Mouse (Mus musculus) forebrain, embryonic 10.5 days (tissue): ENCODE results near the gene Coro2b. TPM values are rescaled to one million over a fixed set of nuclear protein-coding genes. Genes with fewer than 3 reads are reported as not detected.
"Not testable (repeated sequence)": the region's sequence is repeated elsewhere in the genome, so short reads cannot be mapped to it uniquely, and the experiment has no call there.

Source experiments
- DNase-seq: peaks from one replicate; pipeline ENCODE4 v3.0.0-alpha.2; 2017; ENCODE audit warnings: low spot score; ENCODE audit errors: extremely low spot score
- H3K27ac ChIP-seq: fragments of 300-500 bp; sonication (generic); 2 replicates; pipeline ENCODE4 v1.5.1; 2016; ENCODE audit warnings: mild to moderate bottlenecking
- H3K27me3 ChIP-seq: fragments of 300-500 bp; sonication (generic); 2 replicates; pipeline ENCODE4 v1.6.1; 2016; ENCODE audit warnings: mild to moderate bottlenecking; ENCODE audit not compliant: poor library complexity, severe bottlenecking
- H3K36me3 ChIP-seq: fragments of 300-500 bp; sonication (generic); replicated peaks from 2 replicates; pipeline ENCODE4 v1.6.1; 2016; ENCODE audit warnings: mild to moderate bottlenecking, moderate library complexity
- H3K4me1 ChIP-seq: fragments of 300-500 bp; sonication (generic); 2 replicates; pipeline ENCODE4 v1.6.1; 2016
- H3K4me3 ChIP-seq: fragments of 300-500 bp; sonication (generic); 2 replicates; pipeline ENCODE4 v1.5.1; 2016; ENCODE audit warnings: mild to moderate bottlenecking, moderate library complexity
- H3K9me3 ChIP-seq: fragments of 300-500 bp; sonication (generic); 2 replicates; pipeline ENCODE4 v1.6.1; 2016; ENCODE audit warnings: mild to moderate bottlenecking, moderate library complexity
- WGBS: fragments of 180-500 bp; shearing (Covaris S2); methylation state at CpG from one replicate; pipeline ENCODE4 v1.1.7; 2016; 5-methylcytosine and 5-hydroxymethylcytosine counted together
- polyA plus RNA-seq: library from polyadenylated mRNA; unstranded; fragments of >200 nt; fragmentation: Nextera tagmentation; extraction: Ambion mirVana; gene quantifications from 2 replicates; pipeline ENCODE4 v1.2.1, GENCODE M21; 2016

Coro2b gene
- polyA plus RNA-seq, 1 experiment from 2014 or later = 9.7 TPM

DNA sequence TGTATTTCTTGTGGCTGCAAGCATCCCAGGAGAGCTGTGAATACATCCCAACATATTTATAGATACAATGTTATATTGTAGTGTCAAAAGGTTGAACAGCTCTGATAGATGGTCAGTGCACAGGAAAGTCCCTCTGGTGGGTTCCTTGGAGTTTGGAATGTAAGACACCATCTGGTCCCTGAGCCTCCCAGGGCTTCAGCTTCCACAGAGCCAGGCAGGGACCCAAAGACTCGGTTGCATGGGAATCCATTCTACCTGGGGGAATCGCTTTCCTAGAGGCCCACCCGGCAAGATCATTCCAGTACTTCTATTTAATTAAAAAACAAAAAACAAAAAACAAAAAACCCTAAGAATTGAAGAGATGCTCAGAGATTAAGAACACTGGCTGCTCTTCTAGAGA lies 78.4 kb downstream of the Coro2b start:
- Histone ChIP-seq H3K9me3 (no peaks in the 10 kb centered on the region), H3K27ac (no peak overlapping the region), H3K4me3 (no peak overlapping the region), H3K4me1 (peaks cover 13% of the 10 kb centered on the region), H3K27me3 (no peaks in the 10 kb centered on the region), H3K36me3 (no peaks in the 10 kb centered on the region)
- DNase-seq = no peak
- 88% methylated on average over 3 of the region's 3 CpGs for WGBS

DNA sequence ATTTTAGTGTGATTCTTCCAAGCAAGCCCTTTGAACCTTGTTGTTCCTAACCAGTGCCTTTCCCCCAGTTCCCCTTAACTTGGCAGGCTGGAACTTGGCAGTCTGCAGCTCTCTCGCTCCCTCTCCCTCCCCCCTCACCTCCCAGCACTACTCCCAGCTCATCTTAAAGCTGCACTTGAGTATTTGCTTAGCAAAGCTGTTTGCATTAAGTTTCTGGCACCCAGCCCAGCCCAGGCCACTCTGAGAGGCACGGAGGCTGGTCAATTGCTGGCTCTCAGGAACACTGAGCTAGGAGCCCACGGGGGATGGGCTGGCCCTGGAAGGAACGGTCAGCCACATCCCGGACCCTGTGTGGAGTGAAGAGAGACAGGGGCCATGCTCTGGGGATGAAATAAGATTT lies 80.8 kb downstream of the Coro2b start:
- Histone ChIP-seq H3K4me1 (peaks cover 21% of the 10 kb centered on the region), H3K27ac (peak overlapping the region; percentile 51; the same call in 1 of the 2 replicates), H3K9me3 (no peaks in the 10 kb centered on the region), H3K4me3 (no peak overlapping the region), H3K36me3 (peaks cover 9% of the 10 kb centered on the region), H3K27me3 (no peaks in the 10 kb centered on the region)
- no peak for DNase-seq
- WGBS = 72% methylated on average over 5 of the region's 5 CpGs

DNA sequence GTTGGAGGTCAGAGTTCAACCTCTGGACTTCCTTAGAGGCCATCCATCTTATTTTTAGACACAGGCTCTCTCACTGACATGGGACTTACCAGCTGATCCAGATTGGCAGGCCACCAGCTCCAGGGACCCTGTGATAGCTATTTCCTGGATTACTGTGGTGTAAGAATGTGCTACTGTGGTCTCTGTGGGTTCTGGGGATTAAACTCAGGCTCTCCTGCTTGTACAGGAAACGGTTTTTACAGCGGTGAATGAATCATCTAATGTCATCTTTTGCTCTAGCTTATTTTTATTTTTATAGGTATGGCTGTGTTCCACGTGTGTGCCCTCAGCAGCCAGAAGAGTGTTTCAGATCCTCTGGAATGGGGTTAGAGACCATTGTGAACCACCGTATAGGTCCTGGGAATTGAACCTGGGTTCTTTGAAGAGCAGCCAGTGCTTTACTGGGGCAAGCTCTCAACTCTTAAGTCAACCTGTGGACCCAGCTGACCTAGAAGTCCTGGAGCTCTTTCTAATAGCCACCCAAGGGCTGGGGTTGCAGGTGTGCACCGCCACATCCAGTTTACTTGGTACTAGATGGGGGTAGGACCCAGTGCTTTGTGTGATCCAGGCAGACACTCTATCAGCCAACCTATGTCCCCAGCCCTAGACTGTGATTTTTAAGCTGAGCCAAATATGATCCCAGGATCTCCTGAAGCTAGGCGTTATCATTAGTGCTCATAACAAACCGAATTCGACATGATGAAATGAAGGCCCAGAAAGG lies 81.5 kb downstream of the Coro2b start:
- WGBS = 88% methylated on average over 8 of the region's 8 CpGs

DNA sequence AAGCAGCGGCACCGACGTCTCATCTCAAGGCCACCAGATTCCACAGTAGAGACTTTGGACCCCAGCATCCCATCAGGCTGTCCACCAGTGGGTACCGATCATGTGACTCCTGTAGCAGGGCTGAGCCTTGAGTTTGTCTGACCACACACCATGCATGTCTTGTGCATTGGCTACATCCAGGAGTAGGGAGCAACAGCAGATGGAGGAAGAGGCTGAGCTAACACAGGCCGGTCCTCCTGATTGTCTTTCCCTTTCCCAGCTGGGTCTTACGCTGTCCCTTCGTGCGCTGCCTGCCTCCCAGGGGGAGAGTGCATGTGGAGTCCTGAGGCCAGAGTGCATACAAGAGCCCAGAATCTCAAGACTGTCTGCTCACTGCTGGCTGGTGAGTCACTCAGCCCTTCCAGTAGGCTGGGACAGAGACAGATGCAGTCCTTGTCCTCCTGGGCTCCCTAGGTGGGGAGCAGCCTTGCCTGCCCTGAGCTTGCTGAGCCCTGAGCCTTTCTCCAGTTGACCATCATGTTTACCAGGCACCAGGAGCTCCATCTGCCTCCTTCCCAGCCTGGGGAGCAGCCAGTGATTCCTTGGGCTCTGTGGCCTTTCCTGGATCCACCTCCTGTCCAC lies 84.4 kb downstream of the Coro2b start:
- 90% methylated on average over 8 of the region's 8 CpGs for WGBS
- no peak for DNase-seq
- H3K27ac ChIP-seq = peak overlapping the region; percentile 25; the same call in 1 of the 2 replicates

More for the DNA sequence above, 81.5 kb downstream of the Coro2b start:
- Histone ChIP-seq H3K27ac (0 out of 2 replicates have a peak overlapping the region, but pooled peaks have one; percentile 44), H3K9me3 (no peaks in the 10 kb centered on the region), H3K36me3 (peaks cover 9% of the 10 kb centered on the region), H3K4me3 (no peak overlapping the region), H3K4me1 (peaks cover 21% of the 10 kb centered on the region), H3K27me3 (no peaks in the 10 kb centered on the region)
- DNase-seq = no peak

DNA sequence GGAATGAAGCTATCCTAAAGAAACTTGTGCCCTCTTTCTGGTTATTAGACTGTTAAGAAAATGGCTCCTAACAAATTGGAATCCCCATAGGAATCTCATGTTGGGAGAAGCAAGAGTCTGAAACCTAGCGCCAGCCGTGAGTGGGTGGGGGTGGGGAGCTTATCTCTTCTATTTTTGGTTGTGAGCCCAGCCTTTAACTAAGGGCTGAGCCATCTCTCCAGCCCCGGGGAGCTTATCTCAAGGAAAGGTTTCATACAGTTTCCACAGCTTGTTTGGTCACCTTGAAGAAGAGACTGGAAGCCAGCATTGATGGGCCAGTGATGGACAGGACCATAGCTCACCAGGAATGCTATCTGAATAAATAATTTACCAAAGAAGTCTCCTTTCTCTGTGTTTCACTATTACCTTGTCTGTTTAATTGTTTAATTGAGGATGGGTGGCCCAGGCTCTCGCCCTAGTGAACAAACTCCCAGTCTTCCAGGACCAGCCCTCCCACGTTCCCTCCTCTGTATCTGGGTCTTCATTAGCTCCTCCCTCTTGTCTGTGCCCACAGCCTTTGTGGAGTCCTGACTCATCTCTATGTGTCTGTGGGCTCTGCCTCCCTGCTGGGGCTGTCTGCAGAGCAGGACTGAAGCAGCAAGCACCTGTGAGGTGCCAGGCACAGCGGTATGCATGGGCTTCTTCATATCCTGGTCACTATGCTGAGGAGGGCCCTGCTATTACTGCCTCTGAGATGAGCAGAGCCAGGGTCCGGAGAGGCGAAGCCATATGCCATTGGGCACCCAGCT lies 85.1 kb downstream of the Coro2b start:
- peaks cover 16% of the 10 kb centered on the region for H3K4me1 ChIP-seq
- H3K27me3 ChIP-seq = no peaks in the 10 kb centered on the region
- no peak overlapping the region for H3K4me3 ChIP-seq
- no peak overlapping the region for H3K27ac ChIP-seq
- no peak for DNase-seq
- WGBS = 79% methylated on average over 8 of the region's 8 CpGs
- H3K9me3 ChIP-seq = no peaks in the 10 kb centered on the region
- peaks cover 11% of the 10 kb centered on the region for H3K36me3 ChIP-seq

More for the DNA sequence above, 84.4 kb downstream of the Coro2b start:
- no peaks in the 10 kb centered on the region for H3K9me3 ChIP-seq
- H3K27me3 ChIP-seq = no peaks in the 10 kb centered on the region
- H3K4me1 ChIP-seq = peaks cover 16% of the 10 kb centered on the region
- H3K4me3 ChIP-seq = no peak overlapping the region
- peaks cover 11% of the 10 kb centered on the region for H3K36me3 ChIP-seq

DNA sequence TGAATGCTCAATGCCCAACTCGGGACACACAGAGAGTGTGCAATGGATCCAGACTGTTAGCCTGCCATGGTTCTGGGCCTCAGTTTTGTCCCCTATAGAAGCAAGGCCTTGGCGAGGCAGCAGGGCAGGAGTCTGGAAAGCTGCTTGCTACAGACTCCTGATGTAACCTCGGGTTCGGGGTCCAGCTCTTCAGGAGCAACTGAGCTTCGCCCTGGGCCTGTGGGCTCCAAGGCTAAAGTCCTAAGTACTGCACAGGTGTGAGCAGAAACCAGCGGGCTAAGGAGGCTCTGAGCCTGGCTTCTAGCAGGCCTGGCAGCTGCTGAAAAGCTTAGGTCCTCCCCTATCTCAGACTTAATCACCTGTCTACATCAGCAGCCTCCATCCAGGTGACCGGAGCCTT lies 86.0 kb downstream of the Coro2b start:
- 81% methylated on average over 7 of the region's 7 CpGs for WGBS
- no peak overlapping the region for H3K4me3 ChIP-seq
- H3K27me3 ChIP-seq = no peaks in the 10 kb centered on the region
- H3K9me3 ChIP-seq = no peaks in the 10 kb centered on the region
- peaks cover 11% of the 10 kb centered on the region for H3K36me3 ChIP-seq
- no peak for DNase-seq
- peaks cover 13% of the 10 kb centered on the region for H3K4me1 ChIP-seq
- no peak overlapping the region for H3K27ac ChIP-seq

DNA sequence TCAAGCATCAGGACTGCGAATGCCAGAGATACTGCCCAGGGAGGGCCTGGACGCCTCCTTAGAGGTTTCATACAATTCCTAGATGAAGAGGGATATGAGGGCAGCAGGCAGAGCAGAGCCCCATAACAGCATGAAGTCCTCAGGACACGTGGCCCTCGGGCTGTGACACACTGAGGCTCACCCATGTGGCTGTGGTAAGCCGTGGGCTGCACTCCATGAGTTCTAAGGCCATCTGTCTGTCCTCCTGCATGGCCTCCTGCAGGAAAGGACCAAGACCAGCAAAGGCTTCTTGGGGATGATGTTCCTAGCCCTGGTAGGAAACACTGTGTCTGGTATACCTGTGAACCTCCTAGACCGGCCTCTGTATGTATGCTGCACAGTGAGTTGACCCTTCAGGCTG lies 86.5 kb downstream of the Coro2b start:
- H3K27me3 ChIP-seq = no peaks in the 10 kb centered on the region
- H3K27ac ChIP-seq = no peak overlapping the region
- peaks cover 9% of the 10 kb centered on the region for H3K4me1 ChIP-seq
- H3K9me3 ChIP-seq = no peaks in the 10 kb centered on the region
- DNase-seq = no peak
- 87% methylated on average over 6 of the region's 6 CpGs for WGBS
- peaks cover 11% of the 10 kb centered on the region for H3K36me3 ChIP-seq
- no peak overlapping the region for H3K4me3 ChIP-seq

DNA sequence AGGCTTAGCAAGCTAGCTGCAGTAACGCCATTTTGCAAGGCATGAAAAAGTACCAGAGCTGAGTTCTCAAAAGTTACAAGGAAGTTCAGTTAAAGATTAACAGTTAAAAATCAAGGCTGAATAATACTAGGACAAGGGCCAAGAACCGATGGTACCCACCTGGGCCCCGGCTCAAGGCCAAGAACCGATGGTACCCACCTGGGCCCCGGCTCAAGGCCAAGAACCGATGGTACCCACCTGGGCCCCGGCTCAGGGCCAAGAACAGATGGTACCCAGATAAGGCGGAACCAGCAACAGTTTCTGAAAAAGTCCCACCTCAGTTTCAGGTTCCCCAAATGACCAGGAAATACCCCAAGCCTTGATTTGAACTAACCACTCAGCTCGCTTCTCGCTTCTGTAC lies 89.5 kb downstream of the Coro2b start:
- WGBS = over 99% methylated on average over 7 of the region's 10 CpGs

DNA sequence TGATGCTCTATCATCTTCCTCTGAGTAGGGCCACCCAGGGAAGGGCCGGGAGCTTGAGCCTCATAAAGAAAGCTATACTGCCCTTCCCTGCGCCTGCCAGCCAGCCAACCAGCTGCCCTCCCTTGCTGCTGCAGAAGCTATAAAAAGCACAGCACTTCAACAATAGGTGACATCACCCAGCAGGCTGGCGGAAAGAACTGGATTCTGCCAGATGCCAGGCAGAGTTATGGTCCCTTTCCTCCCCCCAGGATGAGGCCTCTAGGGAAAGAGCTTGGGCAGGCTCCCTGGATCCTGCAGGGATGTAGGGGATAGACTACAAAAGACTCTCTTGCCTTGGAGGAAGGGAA lies 98.1 kb downstream of the Coro2b start:
- H3K27ac ChIP-seq = peak overlapping the region; percentile 67

More for the DNA sequence above, 89.5 kb downstream of the Coro2b start:
- H3K27ac ChIP-seq, H3K9me3 ChIP-seq, H3K4me1 ChIP-seq, H3K4me3 ChIP-seq, H3K27me3 ChIP-seq, DNase-seq, H3K36me3 ChIP-seq: not testable (repeated sequence)

DNA sequence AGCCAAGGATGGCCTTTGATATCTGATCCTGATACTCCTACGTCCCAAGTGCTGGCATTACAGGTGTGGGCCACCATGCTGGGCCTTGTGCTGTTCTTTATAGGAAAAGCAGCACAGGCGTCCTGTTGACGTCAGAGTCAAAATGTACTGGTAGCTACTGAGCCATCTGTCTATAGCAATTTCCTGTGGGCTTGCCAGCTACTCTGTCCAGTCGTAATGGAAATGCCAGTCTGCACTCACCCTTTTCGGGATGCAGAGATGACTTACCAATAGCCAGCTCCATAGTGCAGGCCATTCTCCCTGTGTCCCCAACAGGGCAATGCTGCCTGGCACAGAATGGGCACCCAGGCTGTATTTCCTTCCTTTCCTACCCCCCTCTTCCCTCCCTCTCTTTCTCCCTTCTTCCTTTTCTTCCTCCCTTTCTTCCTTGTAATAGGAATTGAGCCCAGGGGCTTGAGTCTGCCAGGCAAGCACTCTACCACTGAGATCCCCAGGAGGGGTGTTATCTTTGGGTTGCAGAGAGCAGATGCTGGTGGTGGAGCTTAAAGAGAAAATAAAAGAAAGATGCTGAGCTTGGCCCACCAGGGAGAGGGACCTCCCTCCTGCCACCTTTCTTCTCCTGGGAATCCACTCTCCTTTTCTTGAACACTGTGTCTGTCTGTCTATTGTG lies 98.6 kb downstream of the Coro2b start:
- Histone ChIP-seq H3K4me1 (peaks cover 26% of the 10 kb centered on the region), H3K27ac (peak overlapping the region; percentile 67), H3K4me3 (no peak overlapping the region), H3K36me3 (no peaks in the 10 kb centered on the region), H3K27me3 (no peaks in the 10 kb centered on the region), H3K9me3 (no peaks in the 10 kb centered on the region)
- no peak for DNase-seq
- 83% methylated on average over 5 of the region's 5 CpGs for WGBS

More for the DNA sequence above, 98.1 kb downstream of the Coro2b start:
- Histone ChIP-seq H3K4me1 (peaks cover 26% of the 10 kb centered on the region), H3K9me3 (no peaks in the 10 kb centered on the region), H3K36me3 (no peaks in the 10 kb centered on the region), H3K4me3 (no peak overlapping the region), H3K27me3 (no peaks in the 10 kb centered on the region)
- WGBS = 59% methylated on average over 3 of the region's 3 CpGs
- DNase-seq = no peak

DNA sequence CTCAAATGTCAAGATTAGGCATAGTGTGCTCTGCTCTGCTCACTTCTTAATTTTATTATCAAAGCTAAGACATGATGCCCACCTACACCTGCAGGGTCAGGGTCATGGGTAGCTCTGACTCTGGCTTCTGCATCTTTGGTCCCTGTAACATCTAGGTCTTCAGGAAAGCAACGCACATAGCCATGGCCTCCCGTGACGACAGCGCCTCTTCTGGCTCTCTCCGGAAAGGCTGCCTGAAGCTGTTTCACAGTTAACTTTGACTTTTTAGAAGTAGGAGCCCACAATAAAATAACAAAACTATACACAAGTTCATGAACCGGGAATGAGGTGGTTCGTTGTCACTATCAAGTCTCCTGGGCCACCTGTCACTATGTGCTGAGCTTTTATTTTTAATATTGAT lies 99.4 kb downstream of the Coro2b start:
- DNase-seq = no peak
- H3K27ac ChIP-seq = no peak overlapping the region
- H3K9me3 ChIP-seq = no peaks in the 10 kb centered on the region
- no peak overlapping the region for H3K4me3 ChIP-seq
- H3K36me3 ChIP-seq = no peaks in the 10 kb centered on the region
- WGBS = 92% methylated on average over 7 of the region's 7 CpGs
- no peaks in the 10 kb centered on the region for H3K27me3 ChIP-seq
- peaks cover 34% of the 10 kb centered on the region for H3K4me1 ChIP-seq

DNA sequence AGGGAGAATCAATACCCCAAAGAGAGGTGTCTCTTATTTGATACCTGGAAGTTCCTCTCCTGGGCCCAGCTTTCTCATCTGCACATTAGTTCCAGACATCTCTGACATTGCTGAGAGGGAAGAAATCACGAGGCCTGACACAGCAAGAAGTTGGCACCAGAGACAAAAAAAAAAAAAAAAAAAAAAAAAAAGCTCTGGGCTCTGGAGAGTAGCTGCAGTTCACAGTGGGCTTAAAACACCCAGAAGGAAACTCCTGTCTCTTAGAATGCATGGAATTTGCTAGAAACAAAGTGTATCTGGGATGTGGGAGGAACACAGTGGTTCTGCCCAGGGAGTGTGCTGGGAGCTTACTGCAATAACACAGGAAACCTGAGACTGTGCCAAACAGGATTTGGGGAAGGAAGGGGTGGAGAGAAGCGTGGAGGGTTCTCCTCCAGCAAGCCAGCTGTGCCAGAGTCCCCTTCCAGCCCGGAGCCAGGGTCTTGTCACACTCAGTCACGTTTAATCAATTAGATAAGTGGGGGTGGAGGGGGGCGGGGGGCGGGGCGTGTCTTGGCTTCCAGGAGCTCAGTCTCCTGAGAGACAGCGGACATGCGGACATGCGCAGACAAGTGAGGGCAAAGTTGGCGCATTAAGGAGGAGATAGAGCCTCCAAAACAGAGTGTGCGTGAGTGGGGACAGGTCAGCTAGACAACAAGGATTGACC lies 101.1 kb downstream of the Coro2b start:
- H3K4me1 ChIP-seq = peaks cover 41% of the 10 kb centered on the region
- H3K4me3 ChIP-seq = peak overlapping the region; percentile 19; the same call in 1 of the 2 replicates
- DNase-seq = peak; percentile 64
- no peaks in the 10 kb centered on the region for H3K9me3 ChIP-seq
- no peaks in the 10 kb centered on the region for H3K27me3 ChIP-seq
- H3K27ac ChIP-seq = peak overlapping the region; percentile 75
- H3K36me3 ChIP-seq = peaks cover 8% of the 10 kb centered on the region
- 23% methylated on average over 12 of the region's 12 CpGs for WGBS
